Mouse (Mus musculus): ENCODE results near the gene Lrp2. TPM values are rescaled to one million over a fixed set of nuclear protein-coding genes. Genes with fewer than 3 reads are reported as not detected.

Gene Lrp2
- polyA plus RNA-seq (2015; fragmentation: Nextera tagmentation; extraction: Ambion mirVana) = 0.04 TPM in 1 of 2 replicates, not detected in the other

- Histone ChIP-seq H3K27ac (no peak within 1 kb of the TSS), H3K9ac (peak within 1 kb of the TSS; percentile 58), H3K9me3 (no peaks in the 10 kb centered on the region), H3K27me3 (peaks cover 85% of the 10 kb centered on the region), H3K4me2 (replicated peaks) (peak within 1 kb of the TSS; percentile 100), H3K36me3 (no peaks in the 10 kb centered on the region), H3K4me1 (peaks cover 31% of the 10 kb centered on the region), H3K4me3 (peak within 1 kb of the TSS; percentile 61)
- 0% methylated on average over 45 of the region's 45 CpGs for WGBS
- peak; percentile 76 for ATAC-seq (ENCODE audit: low FRiP score, low read depth)
Measured at GRCm38 (mm10) chr2:69585886-69586398, at the start of gene Lrp2. Gene Lrp2, minus strand, starts transcription at chr2:69586065.

DNA sequence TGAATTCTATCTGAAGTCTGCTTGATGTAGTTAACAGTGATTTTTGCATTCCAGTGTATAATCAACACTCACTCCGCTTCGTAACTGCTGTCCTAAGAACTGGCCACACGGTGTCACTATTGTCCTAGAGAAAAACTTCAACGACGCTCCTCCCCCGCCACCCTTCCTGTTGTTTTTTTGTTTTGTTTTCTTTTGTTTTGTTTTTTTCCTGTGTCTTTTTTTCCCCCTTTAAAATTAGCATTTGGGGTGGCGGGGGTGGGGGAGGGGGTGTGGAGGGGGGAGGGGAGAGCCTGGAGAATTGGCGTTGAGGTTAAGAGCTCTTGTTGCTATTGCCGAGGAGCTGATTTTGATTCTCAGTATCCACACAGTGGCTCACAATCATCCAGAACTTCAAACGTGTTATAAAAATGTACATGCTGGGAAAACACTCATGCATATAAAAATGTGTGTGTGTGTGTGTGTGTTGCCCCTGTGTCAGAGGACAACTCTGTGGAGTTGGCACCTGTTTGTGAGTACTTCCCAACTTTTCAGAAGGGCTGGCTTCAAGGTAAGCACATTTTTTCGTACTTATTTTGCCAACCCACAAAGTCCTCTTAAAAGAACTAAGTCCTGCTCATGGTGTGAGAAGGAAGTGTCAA is 49.3 kb upstream of the Lrp2 start:
- Histone ChIP-seq H3K27ac (no peak overlapping the region), H3K4me3 (peak overlapping the region; percentile 38), H3K4me2 (replicated peaks) (peak overlapping the region; percentile 52), H3K9me3 (no peaks in the 10 kb centered on the region), H3K36me3 (no peaks in the 10 kb centered on the region), H3K4me1 (peaks cover 2% of the 10 kb centered on the region; the same call in 1 of the 2 replicates), H3K27me3 (no peaks in the 10 kb centered on the region), H3K9ac (no peak overlapping the region)
- 12% methylated on average over 11 of the region's 11 CpGs for WGBS
- ATAC-seq (ENCODE audit: low FRiP score, low read depth) = no peak

GRCm38 (mm10) chr2:69631449-69631848 is 45.6 kb upstream of the Lrp2 start:
- H3K4me3 ChIP-seq = no peak overlapping the region
- no peaks in the 10 kb centered on the region for H3K36me3 ChIP-seq
- no peak overlapping the region for H3K4me2 ChIP-seq (replicated peaks)
- no peak for ATAC-seq (ENCODE audit: low FRiP score, low read depth)
- no peaks in the 10 kb centered on the region for H3K27me3 ChIP-seq
- 91% methylated on average over 2 of the region's 2 CpGs for WGBS
- H3K27ac ChIP-seq = no peak overlapping the region
- no peaks in the 10 kb centered on the region for H3K4me1 ChIP-seq
- H3K9ac ChIP-seq = no peak overlapping the region
- H3K9me3 ChIP-seq = peaks cover 5% of the 10 kb centered on the region; the same call in 1 of the 2 replicates

DNA sequence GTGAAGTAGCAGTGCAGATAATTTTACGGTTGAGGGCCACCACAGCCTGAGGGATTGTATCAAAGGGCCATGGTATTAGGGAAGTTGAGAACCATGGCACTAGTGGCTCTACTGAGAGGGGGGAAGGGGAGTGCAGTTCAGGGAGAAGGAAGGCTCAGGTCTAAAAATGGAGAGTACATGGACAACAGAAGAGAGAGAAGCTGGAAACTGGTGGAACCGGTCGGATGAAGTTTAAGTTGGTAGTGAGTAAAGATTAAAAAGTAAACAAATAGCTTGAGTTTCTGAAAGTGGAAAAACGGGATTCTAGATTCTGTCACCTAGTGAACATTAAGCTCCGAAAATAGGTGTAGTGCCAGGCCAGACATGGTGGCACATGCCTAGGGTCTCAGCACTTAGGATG is 44.9 kb upstream of the Lrp2 start:
- H3K27ac ChIP-seq = no peak overlapping the region
- 90% methylated on average over 5 of the region's 5 CpGs for WGBS
- no peak overlapping the region for H3K9ac ChIP-seq

DNA sequence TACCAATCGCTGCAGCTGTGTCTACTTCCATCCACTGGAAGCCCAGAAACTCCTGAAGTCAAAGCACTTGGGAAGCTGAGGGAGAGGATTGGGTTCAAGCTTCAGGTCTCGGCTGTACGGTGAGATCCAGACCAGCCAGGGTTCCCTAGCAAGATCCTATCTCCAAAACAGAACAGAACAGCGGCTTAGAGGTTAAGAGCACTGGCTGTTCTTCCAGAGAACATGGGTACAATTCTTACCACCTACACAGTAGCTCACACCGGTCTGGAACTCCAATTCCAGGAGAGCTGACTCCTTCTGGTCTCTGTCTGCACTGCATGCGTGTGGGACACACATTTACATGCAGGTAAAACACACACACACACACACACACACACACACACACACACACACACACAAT is 44.0 kb upstream of the Lrp2 start:
- no peaks in the 10 kb centered on the region for H3K4me1 ChIP-seq
- H3K9me3 ChIP-seq = peaks cover 5% of the 10 kb centered on the region; the same call in 1 of the 2 replicates
- H3K9ac ChIP-seq = no peak overlapping the region
- no peak overlapping the region for H3K4me2 ChIP-seq (replicated peaks)
- H3K36me3 ChIP-seq = no peaks in the 10 kb centered on the region
- no peak overlapping the region for H3K4me3 ChIP-seq
- H3K27me3 ChIP-seq = no peaks in the 10 kb centered on the region
- WGBS = 87% methylated on average over 6 of the region's 6 CpGs
- H3K27ac ChIP-seq = no peak overlapping the region
- no peak for ATAC-seq (ENCODE audit: low FRiP score, low read depth)

More for the DNA sequence above, 44.9 kb upstream of the Lrp2 start:
- Histone ChIP-seq H3K27me3 (no peaks in the 10 kb centered on the region), H3K4me2 (replicated peaks) (no peak overlapping the region), H3K4me1 (no peaks in the 10 kb centered on the region), H3K4me3 (no peak overlapping the region), H3K9me3 (peaks cover 5% of the 10 kb centered on the region; the same call in 1 of the 2 replicates), H3K36me3 (no peaks in the 10 kb centered on the region)
- no peak for ATAC-seq (ENCODE audit: low FRiP score, low read depth)

- Histone ChIP-seq H3K36me3 (no peaks in the 10 kb centered on the region), H3K9ac (no peak overlapping the region), H3K9me3 (peaks cover 5% of the 10 kb centered on the region; the same call in 1 of the 2 replicates), H3K4me3 (no peak overlapping the region), H3K27me3 (no peaks in the 10 kb centered on the region), H3K4me2 (replicated peaks) (no peak overlapping the region), H3K4me1 (no peaks in the 10 kb centered on the region), H3K27ac (no peak overlapping the region)
- WGBS = 65% methylated on average over 17 of the region's 17 CpGs
- no peak for ATAC-seq (ENCODE audit: low FRiP score, low read depth)
Measured at GRCm38 (mm10) chr2:69629215-69629614, 43.4 kb upstream of the Lrp2 start.

DNA sequence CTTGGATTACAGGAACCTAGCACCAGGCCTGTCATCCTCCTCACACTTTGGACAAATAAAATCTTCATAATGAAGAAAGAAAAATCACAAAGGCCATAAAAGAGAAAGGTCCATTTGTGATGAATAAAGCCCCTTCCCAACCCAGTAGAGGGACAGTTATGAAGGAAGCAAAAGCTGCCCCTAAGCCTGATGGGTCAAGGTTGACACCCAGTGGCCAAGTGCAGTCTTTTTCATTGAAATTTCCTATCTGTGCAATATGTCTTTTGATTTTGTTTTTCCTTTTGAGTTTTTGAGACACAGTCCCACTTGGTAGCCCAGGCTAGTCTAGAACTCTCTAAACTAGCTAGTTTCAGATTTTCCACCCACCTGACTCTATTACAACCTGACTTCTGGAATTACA is 33.4 kb upstream of the Lrp2 start:
- H3K4me2 ChIP-seq (replicated peaks) = no peak overlapping the region
- H3K27ac ChIP-seq = no peak overlapping the region
- no peak overlapping the region for H3K9ac ChIP-seq
- no peak for ATAC-seq (ENCODE audit: low FRiP score, low read depth)
- no peaks in the 10 kb centered on the region for H3K27me3 ChIP-seq
- H3K36me3 ChIP-seq = no peaks in the 10 kb centered on the region
- H3K4me3 ChIP-seq = no peak overlapping the region
- no peaks in the 10 kb centered on the region for H3K9me3 ChIP-seq
- H3K4me1 ChIP-seq = no peaks in the 10 kb centered on the region

DNA sequence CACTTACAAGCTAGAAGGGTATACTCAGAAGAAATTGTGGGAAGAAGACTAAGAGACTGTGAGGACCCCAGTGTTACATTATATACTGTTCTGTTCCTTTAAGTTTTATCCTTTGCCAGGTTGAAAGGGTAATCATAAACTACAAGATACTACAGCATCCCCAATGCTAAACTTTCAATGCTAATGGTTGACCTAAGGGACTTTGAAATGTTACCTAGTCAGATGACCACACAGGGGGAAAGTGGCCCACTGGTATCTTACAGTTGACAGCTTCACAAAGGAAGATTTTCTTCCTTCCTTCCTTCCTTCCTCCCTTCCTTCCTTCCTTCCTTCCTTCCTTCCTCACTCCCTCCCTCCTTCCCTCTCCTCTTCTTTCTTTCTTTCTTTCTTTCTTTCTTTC is 32.5 kb upstream of the Lrp2 start:
- Histone ChIP-seq H3K4me1 (no peaks in the 10 kb centered on the region), H3K36me3 (no peaks in the 10 kb centered on the region), H3K27me3 (no peaks in the 10 kb centered on the region), H3K9ac (no peak overlapping the region), H3K4me2 (replicated peaks) (no peak overlapping the region), H3K4me3 (no peak overlapping the region), H3K27ac (no peak overlapping the region), H3K9me3 (no peaks in the 10 kb centered on the region)
- no peak for ATAC-seq (ENCODE audit: low FRiP score, low read depth)

- Histone ChIP-seq H3K4me3 (no peak overlapping the region), H3K4me1 (peaks cover 4% of the 10 kb centered on the region), H3K36me3 (no peaks in the 10 kb centered on the region), H3K27ac (no peak overlapping the region), H3K27me3 (peaks cover 2% of the 10 kb centered on the region; the same call in 1 of the 2 replicates), H3K9me3 (no peaks in the 10 kb centered on the region), H3K9ac (no peak overlapping the region), H3K4me2 (replicated peaks) (no peak overlapping the region)
- 79% methylated on average over 4 of the region's 4 CpGs for WGBS
- ATAC-seq (ENCODE audit: low FRiP score, low read depth) = no peak
Measured at GRCm38 (mm10) chr2:69613237-69613636, 27.4 kb upstream of the Lrp2 start.

- H3K9me3 ChIP-seq = no peaks in the 10 kb centered on the region
- no peak for ATAC-seq (ENCODE audit: low FRiP score, low read depth)
- H3K4me3 ChIP-seq = no peak overlapping the region
- H3K4me1 ChIP-seq = peaks cover 4% of the 10 kb centered on the region
- peaks cover 2% of the 10 kb centered on the region; the same call in 1 of the 2 replicates for H3K27me3 ChIP-seq
- H3K27ac ChIP-seq = no peak overlapping the region
- WGBS = 32% methylated on average over 9 of the region's 9 CpGs
- no peaks in the 10 kb centered on the region for H3K36me3 ChIP-seq
- H3K9ac ChIP-seq = no peak overlapping the region
- H3K4me2 ChIP-seq (replicated peaks) = no peak overlapping the region
Measured at GRCm38 (mm10) chr2:69612716-69613115, 26.9 kb upstream of the Lrp2 start.

DNA sequence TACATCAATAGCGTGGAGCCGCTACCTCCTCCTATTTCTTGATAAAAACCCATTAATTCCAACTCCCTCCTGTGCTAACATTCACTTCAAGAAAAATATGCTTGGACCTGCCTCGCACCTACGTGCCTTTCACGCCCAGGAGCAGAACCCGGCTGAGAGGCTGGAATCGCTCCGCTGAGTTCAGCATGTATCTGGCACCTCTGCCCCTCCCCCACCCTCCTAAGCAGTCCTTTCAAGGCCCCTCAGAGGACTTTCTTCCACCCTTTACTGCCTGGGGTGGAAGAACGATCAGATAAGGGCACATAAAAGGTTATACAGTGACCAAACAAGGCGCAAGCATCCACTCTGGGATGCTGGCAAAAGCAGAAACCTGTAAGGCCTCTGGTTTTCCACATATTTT is 26.4 kb upstream of the Lrp2 start:
- 6% methylated on average over 10 of the region's 10 CpGs for WGBS
- Histone ChIP-seq H3K27me3 (peaks cover 2% of the 10 kb centered on the region; the same call in 1 of the 2 replicates), H3K4me3 (no peak overlapping the region), H3K4me1 (peaks cover 4% of the 10 kb centered on the region), H3K9ac (no peak overlapping the region), H3K4me2 (replicated peaks) (peak overlapping the region; percentile 31; the same call in 1 of the 2 replicates), H3K9me3 (no peaks in the 10 kb centered on the region), H3K36me3 (no peaks in the 10 kb centered on the region), H3K27ac (no peak overlapping the region)
- ATAC-seq (ENCODE audit: low FRiP score, low read depth) = no peak

- no peaks in the 10 kb centered on the region for H3K27me3 ChIP-seq
- H3K4me2 ChIP-seq (replicated peaks) = no peak overlapping the region
- H3K4me3 ChIP-seq = no peak overlapping the region
- no peak overlapping the region for H3K9ac ChIP-seq
- no peaks in the 10 kb centered on the region for H3K9me3 ChIP-seq
- no peak for ATAC-seq (ENCODE audit: low FRiP score, low read depth)
- H3K27ac ChIP-seq = no peak overlapping the region
- H3K36me3 ChIP-seq = no peaks in the 10 kb centered on the region
- no peaks in the 10 kb centered on the region for H3K4me1 ChIP-seq
- 84% methylated on average over 3 of the region's 3 CpGs for WGBS
Measured at GRCm38 (mm10) chr2:69606621-69607020, 20.8 kb upstream of the Lrp2 start.
